Mouse (Mus musculus): ENCODE results near the gene Syvn1.

GRCm38 (mm10) chr19:6057313-6058096, 11.1 kb downstream of the Syvn1 start, which contains the start of the genes Mrpl49 and Fau:
- TF ChIP-seq CTCF (IDR thresholded peaks at IDR 0.05; ENCODE audit: low read depth, low read length) (0 out of 2 replicates have a peak, but pooled peaks have one; percentile 14), POLR2A (IDR thresholded peaks at IDR 0.05; ENCODE audit: borderline replicate concordance, low read depth, low read length) (peak; percentile 83; the same call in 1 of the 2 replicates)
